Mouse (Mus musculus): Measurements from ENCODE around the gene Boc. TPM values are rescaled to one million over a fixed set of nuclear protein-coding genes. Genes with fewer than 3 reads are reported as not detected.

Gene Boc
- polyA plus RNA-seq, 1 experiment: 1.3 TPM

DNA sequence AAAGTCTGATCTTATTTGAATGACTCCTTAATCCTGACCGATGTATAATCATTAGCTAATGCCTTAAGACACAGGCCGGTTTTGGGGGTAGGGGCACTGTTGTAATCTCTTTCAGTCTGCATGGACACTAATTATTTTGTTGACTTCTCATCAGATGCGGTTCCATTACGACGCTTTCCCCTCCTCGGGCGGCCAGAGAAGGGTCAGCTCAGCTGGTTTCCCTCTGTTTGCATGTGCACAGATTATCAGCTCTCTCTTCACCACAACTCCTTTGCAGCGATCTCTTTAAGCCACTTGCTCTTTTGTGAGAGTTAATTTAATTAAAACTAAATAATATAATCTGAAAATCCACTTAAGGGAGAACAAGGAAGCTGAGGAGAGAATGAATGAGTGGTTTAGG is 29.0 kb downstream of the Boc start:
- Histone ChIP-seq H3K4me1 (ENCODE audit: control insufficient read depth, insufficient read depth, low read length) (peaks cover 5% of the 10 kb centered on the region), H3K4me3 (ENCODE audit: low read depth, low read length) (no peak overlapping the region), H3K36me3 (ENCODE audit: control insufficient read depth, insufficient read depth, low read length, poor library complexity, severe bottlenecking) (no peaks in the 10 kb centered on the region), H3K9me3 (replicated peaks; ENCODE audit: control insufficient read depth, insufficient read depth, low read length, poor library complexity, severe bottlenecking) (no peaks in the 10 kb centered on the region), H3K27me3 (ENCODE audit: control insufficient read depth, insufficient read depth, low read length, poor library complexity, severe bottlenecking) (no peaks in the 10 kb centered on the region; the same call in 1 of the 2 replicates), H3K9ac (ENCODE audit: low read depth, poor library complexity, severe bottlenecking) (no peak overlapping the region), H3K27ac (ENCODE audit: insufficient read depth, low read length) (no peak overlapping the region)
- no peak for TF ChIP-seq CTCF (IDR thresholded peaks at IDR 0.05; ENCODE audit: low read depth, low read length)
- TF ChIP-seq POLR2A (IDR thresholded peaks at IDR 0.05; ENCODE audit: insufficient read depth, low read length): no peak
- TF ChIP-seq EP300 (IDR thresholded peaks at IDR 0.05; ENCODE audit: insufficient read depth, low read depth, low read length): no peak

DNA sequence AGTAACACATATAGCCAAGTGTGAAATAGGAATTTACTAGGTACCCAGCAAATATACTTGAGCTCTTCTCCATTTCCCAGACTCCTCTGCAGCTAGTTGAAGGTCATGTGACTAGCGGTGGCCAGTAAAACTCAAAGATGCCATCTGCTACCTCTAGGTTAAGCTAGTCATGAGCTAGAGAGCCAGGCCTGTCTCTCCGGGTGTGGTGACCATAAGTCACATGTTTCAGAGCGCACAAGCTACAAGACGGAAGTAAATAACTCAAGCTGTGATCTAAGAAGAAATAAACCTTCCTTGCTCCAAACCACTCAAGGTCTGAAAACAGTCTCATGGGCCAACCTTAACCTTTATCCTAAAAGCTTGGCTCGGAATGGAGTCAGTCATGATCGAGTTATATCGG is 29.7 kb downstream of the Boc start:
- TF ChIP-seq POLR2A (IDR thresholded peaks at IDR 0.05; ENCODE audit: insufficient read depth, low read length) (no peak), CTCF (IDR thresholded peaks at IDR 0.05; ENCODE audit: low read depth, low read length) (no peak), EP300 (IDR thresholded peaks at IDR 0.05; ENCODE audit: insufficient read depth, low read depth, low read length) (no peak)
- Histone ChIP-seq H3K9ac (ENCODE audit: low read depth, poor library complexity, severe bottlenecking) (no peak overlapping the region), H3K27me3 (ENCODE audit: control insufficient read depth, insufficient read depth, low read length, poor library complexity, severe bottlenecking) (no peaks in the 10 kb centered on the region; the same call in 1 of the 2 replicates), H3K4me3 (ENCODE audit: low read depth, low read length) (no peak overlapping the region), H3K9me3 (replicated peaks; ENCODE audit: control insufficient read depth, insufficient read depth, low read length, poor library complexity, severe bottlenecking) (no peaks in the 10 kb centered on the region), H3K27ac (ENCODE audit: insufficient read depth, low read length) (no peak overlapping the region), H3K4me1 (ENCODE audit: control insufficient read depth, insufficient read depth, low read length) (peaks cover 5% of the 10 kb centered on the region), H3K36me3 (ENCODE audit: control insufficient read depth, insufficient read depth, low read length, poor library complexity, severe bottlenecking) (no peaks in the 10 kb centered on the region)

DNA sequence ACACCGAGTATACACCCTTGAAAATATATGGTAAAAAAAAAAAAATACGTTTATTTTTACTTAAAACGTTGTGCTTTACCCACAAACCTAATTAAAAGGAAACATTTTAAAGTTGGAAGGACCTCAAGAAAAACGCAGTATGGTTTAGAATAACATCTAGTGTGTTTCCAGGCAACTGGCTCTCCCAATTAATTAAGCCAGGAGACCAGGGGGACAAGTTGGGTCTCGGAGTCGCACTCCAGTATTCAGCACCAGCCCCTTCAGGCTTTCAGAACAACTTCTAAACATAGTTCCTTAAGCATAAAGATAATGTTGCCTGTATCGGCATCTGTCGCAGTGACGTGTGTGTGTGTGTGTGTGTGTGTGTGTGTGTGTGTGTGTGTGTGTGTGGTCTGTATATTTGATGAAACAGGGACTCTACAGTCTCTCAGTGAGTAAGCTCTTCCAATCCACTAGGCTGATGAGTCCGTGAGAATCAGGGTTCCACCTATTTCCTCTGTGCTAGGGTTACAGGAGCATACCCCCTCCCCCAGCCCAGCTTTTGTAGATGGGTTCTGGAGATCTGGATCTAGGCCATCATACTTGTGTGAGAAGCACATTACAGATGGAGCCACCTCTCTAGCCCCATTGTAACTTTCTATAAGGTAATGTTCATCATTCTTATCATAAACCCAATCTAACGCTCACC is 31.3 kb downstream of the Boc start:
- no peak for TF ChIP-seq CTCF (IDR thresholded peaks at IDR 0.05; ENCODE audit: low read depth, low read length)
- TF ChIP-seq POLR2A (IDR thresholded peaks at IDR 0.05; ENCODE audit: insufficient read depth, low read length): no peak
- no peak for TF ChIP-seq EP300 (IDR thresholded peaks at IDR 0.05; ENCODE audit: insufficient read depth, low read depth, low read length)
- Histone ChIP-seq H3K36me3 (ENCODE audit: control insufficient read depth, insufficient read depth, low read length, poor library complexity, severe bottlenecking) (no peaks in the 10 kb centered on the region), H3K4me1 (ENCODE audit: control insufficient read depth, insufficient read depth, low read length) (peaks cover 5% of the 10 kb centered on the region), H3K9ac (ENCODE audit: low read depth, poor library complexity, severe bottlenecking) (no peak overlapping the region), H3K27me3 (ENCODE audit: control insufficient read depth, insufficient read depth, low read length, poor library complexity, severe bottlenecking) (no peaks in the 10 kb centered on the region; the same call in 1 of the 2 replicates), H3K9me3 (replicated peaks; ENCODE audit: control insufficient read depth, insufficient read depth, low read length, poor library complexity, severe bottlenecking) (no peaks in the 10 kb centered on the region), H3K4me3 (ENCODE audit: low read depth, low read length) (no peak overlapping the region), H3K27ac (ENCODE audit: insufficient read depth, low read length) (no peak overlapping the region)

DNA sequence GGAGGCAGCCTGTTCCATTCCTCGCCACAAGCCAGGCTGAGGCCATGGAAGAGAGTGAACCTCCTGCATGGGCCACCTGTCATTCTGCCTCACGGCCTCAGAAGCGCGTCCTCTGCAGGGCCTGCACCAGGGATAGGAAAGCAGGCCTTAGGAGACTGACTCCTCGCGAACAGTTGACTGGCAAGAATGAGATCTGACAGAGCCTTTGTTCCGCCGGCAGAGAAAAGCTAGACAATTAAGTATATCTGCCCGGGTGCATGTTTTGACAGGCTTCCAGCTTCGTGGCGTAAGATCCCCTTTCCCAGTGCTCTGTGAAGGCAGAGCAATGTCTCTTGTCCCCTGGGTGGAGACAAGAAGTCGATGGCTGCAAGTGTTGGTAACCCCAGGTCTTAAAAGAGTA is 32.0 kb downstream of the Boc start:
- H3K27me3 ChIP-seq (ENCODE audit: control insufficient read depth, insufficient read depth, low read length, poor library complexity, severe bottlenecking): no peaks in the 10 kb centered on the region; the same call in 1 of the 2 replicates
- no peak overlapping the region for H3K4me3 ChIP-seq (ENCODE audit: low read depth, low read length)
- no peak overlapping the region for H3K27ac ChIP-seq (ENCODE audit: insufficient read depth, low read length)
- no peaks in the 10 kb centered on the region for H3K9me3 ChIP-seq (replicated peaks; ENCODE audit: control insufficient read depth, insufficient read depth, low read length, poor library complexity, severe bottlenecking)
- TF ChIP-seq CTCF (IDR thresholded peaks at IDR 0.05; ENCODE audit: low read depth, low read length): no peak
- no peak for TF ChIP-seq EP300 (IDR thresholded peaks at IDR 0.05; ENCODE audit: insufficient read depth, low read depth, low read length)
- TF ChIP-seq POLR2A (IDR thresholded peaks at IDR 0.05; ENCODE audit: insufficient read depth, low read length): no peak
- no peak overlapping the region for H3K9ac ChIP-seq (ENCODE audit: low read depth, poor library complexity, severe bottlenecking)
- no peaks in the 10 kb centered on the region for H3K36me3 ChIP-seq (ENCODE audit: control insufficient read depth, insufficient read depth, low read length, poor library complexity, severe bottlenecking)
- peaks cover 5% of the 10 kb centered on the region for H3K4me1 ChIP-seq (ENCODE audit: control insufficient read depth, insufficient read depth, low read length)

DNA sequence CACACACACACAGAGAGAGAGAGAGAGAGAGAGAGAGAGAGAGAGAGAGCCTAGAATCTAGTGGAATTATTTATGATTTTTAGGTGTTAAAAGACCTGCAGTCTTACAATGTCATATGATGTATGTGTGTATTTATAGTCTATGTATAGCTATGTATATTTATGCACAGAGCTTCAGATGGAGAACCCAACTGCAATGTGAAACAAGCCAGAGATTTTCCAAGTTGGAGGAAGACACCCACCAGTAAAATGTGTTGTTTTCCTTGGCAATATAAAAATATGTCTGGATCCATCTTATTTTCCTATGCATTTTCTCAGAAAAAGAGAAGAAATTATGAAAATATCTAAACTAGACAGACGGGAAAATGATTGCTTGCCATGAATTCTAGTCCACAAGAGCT is 32.7 kb downstream of the Boc start:
- Histone ChIP-seq H3K9me3 (replicated peaks; ENCODE audit: control insufficient read depth, insufficient read depth, low read length, poor library complexity, severe bottlenecking) (no peaks in the 10 kb centered on the region), H3K4me1 (ENCODE audit: control insufficient read depth, insufficient read depth, low read length) (no peaks in the 10 kb centered on the region), H3K27ac (ENCODE audit: insufficient read depth, low read length) (no peak overlapping the region), H3K4me3 (ENCODE audit: low read depth, low read length) (no peak overlapping the region), H3K36me3 (ENCODE audit: control insufficient read depth, insufficient read depth, low read length, poor library complexity, severe bottlenecking) (no peaks in the 10 kb centered on the region), H3K27me3 (ENCODE audit: control insufficient read depth, insufficient read depth, low read length, poor library complexity, severe bottlenecking) (no peaks in the 10 kb centered on the region; the same call in 1 of the 2 replicates), H3K9ac (ENCODE audit: low read depth, poor library complexity, severe bottlenecking) (no peak overlapping the region)
- TF ChIP-seq CTCF (IDR thresholded peaks at IDR 0.05; ENCODE audit: low read depth, low read length) (no peak), POLR2A (IDR thresholded peaks at IDR 0.05; ENCODE audit: insufficient read depth, low read length) (no peak), EP300 (IDR thresholded peaks at IDR 0.05; ENCODE audit: insufficient read depth, low read depth, low read length) (no peak)

DNA sequence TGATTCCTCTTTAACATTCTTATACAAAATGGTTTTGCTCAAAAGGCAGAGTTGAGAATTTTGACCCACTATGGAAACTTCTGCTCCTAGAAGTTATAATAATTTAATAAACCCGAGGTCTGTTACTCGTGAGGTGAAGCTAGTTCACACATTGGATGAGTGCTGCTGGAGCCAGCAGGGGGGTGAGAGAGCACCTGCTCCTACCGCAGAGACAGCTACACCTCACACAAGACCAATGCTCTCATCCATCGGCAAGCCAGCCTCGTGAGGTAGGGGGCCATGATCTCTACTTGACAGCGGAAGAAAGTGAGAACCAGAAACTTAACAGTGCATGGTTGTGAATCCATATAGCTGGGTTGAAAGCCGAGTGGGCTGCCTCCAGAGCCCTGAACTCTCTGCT is 35.1 kb downstream of the Boc start:
- TF ChIP-seq CTCF (IDR thresholded peaks at IDR 0.05; ENCODE audit: low read depth, low read length) (no peak), POLR2A (IDR thresholded peaks at IDR 0.05; ENCODE audit: insufficient read depth, low read length) (no peak), EP300 (IDR thresholded peaks at IDR 0.05; ENCODE audit: insufficient read depth, low read depth, low read length) (no peak)
- H3K9me3 ChIP-seq (replicated peaks; ENCODE audit: control insufficient read depth, insufficient read depth, low read length, poor library complexity, severe bottlenecking): no peaks in the 10 kb centered on the region
- H3K9ac ChIP-seq (ENCODE audit: low read depth, poor library complexity, severe bottlenecking): no peak overlapping the region
- H3K27me3 ChIP-seq (ENCODE audit: control insufficient read depth, insufficient read depth, low read length, poor library complexity, severe bottlenecking): no peaks in the 10 kb centered on the region
- no peak overlapping the region for H3K27ac ChIP-seq (ENCODE audit: insufficient read depth, low read length)
- H3K4me1 ChIP-seq (ENCODE audit: control insufficient read depth, insufficient read depth, low read length): no peaks in the 10 kb centered on the region
- H3K36me3 ChIP-seq (ENCODE audit: control insufficient read depth, insufficient read depth, low read length, poor library complexity, severe bottlenecking): no peaks in the 10 kb centered on the region
- H3K4me3 ChIP-seq (ENCODE audit: low read depth, low read length): no peak overlapping the region

Data from ES-Bruce4 (cell line).